Mouse (Mus musculus) stomach, postnatal 0 days (tissue): ENCODE measurements around the gene Epc2.

Source experiments
- CTCF ChIP-seq: IDR thresholded peaks from 2 replicates; pipeline ENCODE4 v1.5.1; 2016; ENCODE audit warnings: antibody characterized with exemption, low read depth, mild to moderate bottlenecking, moderate library complexity
- EP300 ChIP-seq: optimal IDR thresholded peaks from 2 replicates; pipeline ENCODE3; 2016; ENCODE audit warnings: antibody characterized with exemption

DNA sequence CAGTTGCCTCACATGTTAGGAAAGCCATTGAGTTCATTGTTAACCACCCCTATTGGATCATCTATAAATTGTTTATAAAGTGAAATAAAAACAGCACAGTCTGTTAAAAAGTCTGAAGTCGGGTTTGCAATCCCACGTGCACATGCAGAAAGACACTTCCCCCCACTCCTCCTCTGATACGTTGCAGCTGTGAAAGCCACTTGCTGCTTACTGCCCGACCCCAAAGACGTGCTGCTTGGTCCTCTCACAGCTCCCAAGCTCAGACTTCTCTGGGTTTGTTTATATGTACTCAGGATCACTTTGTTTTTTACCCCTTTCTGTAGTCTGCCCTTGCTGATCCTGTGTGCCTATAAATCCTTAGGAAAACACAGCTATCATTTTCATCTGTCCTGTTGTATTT lies 96.5 kb downstream of the Epc2 start:
- TF ChIP-seq EP300: no peak
- no peak for TF ChIP-seq CTCF
